Mouse (Mus musculus) neural tube, embryonic 11.5 days (tissue): ENCODE results near the gene Slc35b2. TPM values are rescaled to one million over a fixed set of nuclear protein-coding genes. Genes with fewer than 3 reads are reported as not detected.

Source experiments
- ATAC-seq: fragments of 200-750 bp; cut with Nextera tagmentation; 2 replicates; pipeline ENCODE4 v1.8.0; 2017; ENCODE audit warnings: moderate number of reproducible peaks, mild to moderate bottlenecking, moderate TSS enrichment, moderate library complexity; ENCODE audit not compliant: insufficient read depth, low FRiP score, low TSS enrichment
- DNase-seq: peaks from one replicate; pipeline ENCODE4 v3.0.0-alpha.2; 2015; ENCODE audit warnings: low spot score
- H3K27ac ChIP-seq: fragments of 300-500 bp; sonication (generic); 2 replicates; pipeline ENCODE4 v1.5.1; 2014; ENCODE audit warnings: low read depth, mild to moderate bottlenecking, low read length
- H3K27me3 ChIP-seq: fragments of 300-500 bp; sonication (generic); 2 replicates; pipeline ENCODE4 v1.6.1; 2014; ENCODE audit warnings: mild to moderate bottlenecking, low read length, mixed read lengths; ENCODE audit not compliant: control insufficient read depth, insufficient read depth
- H3K36me3 ChIP-seq: fragments of 300-500 bp; sonication (generic); 2 replicates; pipeline ENCODE4 v1.6.1; 2014; ENCODE audit warnings: mild to moderate bottlenecking, low read length, moderate library complexity, mixed read lengths; ENCODE audit not compliant: control insufficient read depth, insufficient read depth
- H3K4me1 ChIP-seq: fragments of 300-500 bp; sonication (generic); 2 replicates; pipeline ENCODE4 v1.6.1; 2014; ENCODE audit warnings: low read length, mixed read lengths; ENCODE audit not compliant: control insufficient read depth, insufficient read depth
- H3K4me2 ChIP-seq: fragments of 300-500 bp; sonication (generic); 2 replicates; pipeline ENCODE4 v1.6.1; 2014; ENCODE audit warnings: low read depth, mild to moderate bottlenecking, moderate library complexity
- H3K4me3 ChIP-seq: fragments of 300-500 bp; sonication (generic); 2 replicates; pipeline ENCODE4 v1.5.1; 2014; ENCODE audit warnings: low read depth, low read length
- H3K9ac ChIP-seq: fragments of 300-500 bp; sonication (generic); 2 replicates; pipeline ENCODE4 v1.6.1; 2014; ENCODE audit warnings: mild to moderate bottlenecking, low read length
- H3K9me3 ChIP-seq: fragments of 300-500 bp; sonication (generic); 2 replicates; pipeline ENCODE4 v1.6.1; 2016; ENCODE audit warnings: low read length; ENCODE audit not compliant: control insufficient read depth
- WGBS: fragments of 180-500 bp; shearing (Covaris S2); extraction: QIAGEN DNeasy Blood & Tissue Kit; methylation state at CpG from one replicate; pipeline ENCODE4 v1.1.7; 2014; 5-methylcytosine and 5-hydroxymethylcytosine counted together
- polyA plus RNA-seq: library from polyadenylated mRNA; unstranded; fragments of >200 nt; fragmentation: Nextera tagmentation; extraction: Ambion mirVana; gene quantifications from 2 replicates; pipeline ENCODE4 v1.2.1, GENCODE M21; 2014

Gene Slc35b2
- polyA plus RNA-seq, 1 experiment from 2014 or later: 106 TPM

DNA sequence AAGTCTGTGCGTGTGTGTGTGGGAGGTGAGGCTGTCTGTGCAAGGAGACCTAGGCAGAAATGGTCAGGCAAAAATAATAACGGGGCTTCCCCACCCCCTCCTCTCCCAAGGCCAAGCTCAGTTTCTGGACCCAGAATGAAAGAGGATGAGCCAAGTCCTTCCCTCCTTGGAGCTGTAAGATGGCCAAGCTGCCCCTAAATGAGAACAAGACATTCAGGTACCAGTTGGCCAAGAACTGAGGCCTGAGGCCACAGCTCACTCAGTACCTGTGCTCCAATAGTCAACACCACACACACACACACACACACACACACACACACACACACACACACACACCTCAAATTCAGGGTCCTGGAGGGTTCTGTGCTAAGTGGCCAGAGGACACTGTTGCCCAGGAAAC is 21.0 kb upstream of the Slc35b2 start:
- no peak for DNase-seq
- no peaks in the 10 kb centered on the region for H3K9me3 ChIP-seq
- no peak for ATAC-seq
- H3K27ac ChIP-seq: no peak overlapping the region
- H3K9ac ChIP-seq: no peak overlapping the region
- WGBS: 90% methylated on average over 2 of the region's 2 CpGs
- H3K27me3 ChIP-seq: peaks cover 55% of the 10 kb centered on the region
- peaks cover 12% of the 10 kb centered on the region for H3K4me1 ChIP-seq
- H3K36me3 ChIP-seq: 0 out of 2 replicates have a peak, but pooled peaks cover 2% of the 10 kb centered on the region
- H3K4me3 ChIP-seq: no peak overlapping the region
- H3K4me2 ChIP-seq: no peak overlapping the region

DNA sequence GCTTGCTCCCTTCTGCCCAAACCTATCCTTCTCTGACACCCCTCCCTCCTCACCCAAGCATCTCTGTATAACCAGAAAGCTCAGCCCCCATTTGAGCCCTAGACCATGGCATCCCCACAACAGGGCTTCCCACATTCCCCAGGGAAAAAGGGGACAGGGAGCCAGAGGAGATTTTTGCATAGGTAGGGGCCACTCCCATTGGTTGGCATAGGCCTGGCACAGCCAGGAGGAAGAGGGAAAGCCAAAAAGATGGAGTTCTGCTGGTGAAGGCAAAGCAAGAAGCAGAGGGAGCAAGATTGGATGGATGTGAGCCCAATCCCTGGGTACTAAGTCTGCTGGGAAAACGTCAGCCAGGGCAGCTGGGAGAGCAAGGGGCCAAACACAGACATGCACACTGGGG is 20.6 kb upstream of the Slc35b2 start:
- H3K9me3 ChIP-seq: no peaks in the 10 kb centered on the region
- no peak overlapping the region for H3K27ac ChIP-seq
- no peak for DNase-seq
- peaks cover 12% of the 10 kb centered on the region for H3K4me1 ChIP-seq
- H3K4me2 ChIP-seq: no peak overlapping the region
- no peak overlapping the region for H3K4me3 ChIP-seq
- ATAC-seq: no peak
- no peak overlapping the region for H3K9ac ChIP-seq
- WGBS: 42% methylated on average over 1 of the region's 1 CpGs
- 0 out of 2 replicates have a peak, but pooled peaks cover 2% of the 10 kb centered on the region for H3K36me3 ChIP-seq
- H3K27me3 ChIP-seq: peaks cover 57% of the 10 kb centered on the region

DNA sequence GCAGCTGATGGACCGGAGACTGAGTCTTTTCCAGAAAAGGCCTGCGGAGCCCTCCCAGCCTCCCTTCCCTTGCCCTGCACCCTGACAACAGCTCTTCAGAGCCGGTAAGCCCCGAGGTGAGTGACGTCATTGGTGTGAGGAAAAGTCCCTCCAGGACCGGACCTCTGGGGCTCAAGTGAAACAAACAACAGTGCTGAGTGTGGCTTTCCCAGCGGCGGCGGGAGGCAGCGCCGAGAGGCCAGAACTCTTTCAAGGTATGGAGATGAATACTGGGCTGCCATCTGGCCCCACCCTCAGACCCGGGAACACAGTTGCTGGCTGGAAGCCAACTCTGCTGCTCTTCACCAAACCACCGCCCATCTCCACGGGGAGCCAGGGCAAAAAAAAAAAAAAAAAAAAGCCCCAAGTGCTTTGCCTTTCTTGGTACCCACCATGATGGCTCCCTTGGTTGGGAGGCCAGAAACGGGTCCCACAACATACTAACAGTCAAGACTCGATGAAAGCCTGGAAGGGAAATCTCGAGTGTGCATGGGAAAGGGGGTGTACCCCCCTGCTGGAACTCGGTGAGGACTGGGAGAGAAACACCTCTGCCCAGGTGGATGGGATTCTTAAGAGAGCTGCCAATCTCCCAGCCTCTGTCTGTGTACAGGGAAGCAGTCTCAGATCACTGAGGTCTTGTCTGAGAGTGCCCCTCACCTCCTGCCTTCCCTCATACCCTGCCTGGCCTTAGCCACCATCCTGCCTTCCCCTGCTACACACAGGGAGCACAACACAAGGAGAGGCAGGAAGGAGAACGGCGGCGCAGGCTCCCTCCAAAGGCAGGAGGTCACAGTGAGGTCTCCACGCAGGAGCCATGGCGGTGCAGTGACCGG is 19.4 kb upstream of the Slc35b2 start:
- Histone ChIP-seq H3K4me2 (peak overlapping the region; percentile 18; the same call in 1 of the 2 replicates), H3K9me3 (no peaks in the 10 kb centered on the region), H3K27me3 (peaks cover 58% of the 10 kb centered on the region), H3K4me1 (peaks cover 12% of the 10 kb centered on the region), H3K4me3 (0 out of 2 replicates have a peak overlapping the region, but pooled peaks have one; percentile 4), H3K27ac (no peak overlapping the region), H3K9ac (no peak overlapping the region), H3K36me3 (0 out of 2 replicates have a peak, but pooled peaks cover 2% of the 10 kb centered on the region)
- 3% methylated on average over 24 of the region's 24 CpGs for WGBS
- DNase-seq: peak; percentile 61
- ATAC-seq: peak; percentile 24; the same call in 1 of the 2 replicates

DNA sequence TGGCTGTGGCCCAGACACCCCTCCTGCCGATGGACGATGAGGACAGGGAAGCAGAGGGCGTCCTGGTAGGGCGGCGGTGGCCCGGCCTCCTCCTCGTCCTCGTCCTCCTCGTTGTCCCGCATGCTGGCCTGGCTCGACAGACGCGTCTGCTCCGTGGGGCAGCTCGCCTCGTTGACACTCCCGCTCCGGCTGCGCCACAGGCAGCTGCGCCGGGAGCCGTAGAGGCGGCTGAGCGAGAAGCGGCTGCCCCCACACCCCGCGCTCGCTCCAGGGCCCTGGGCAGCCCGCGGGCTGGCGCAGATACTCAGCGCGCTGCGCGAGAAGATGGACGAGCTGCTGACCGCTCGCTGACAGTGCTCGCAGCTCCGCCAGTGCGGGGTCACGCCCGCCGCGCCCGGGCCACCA is 18.8 kb upstream of the Slc35b2 start:
- peaks cover 12% of the 10 kb centered on the region for H3K4me1 ChIP-seq
- WGBS: 1% methylated on average over 43 of the region's 46 CpGs
- no peak overlapping the region for H3K27ac ChIP-seq

DNA sequence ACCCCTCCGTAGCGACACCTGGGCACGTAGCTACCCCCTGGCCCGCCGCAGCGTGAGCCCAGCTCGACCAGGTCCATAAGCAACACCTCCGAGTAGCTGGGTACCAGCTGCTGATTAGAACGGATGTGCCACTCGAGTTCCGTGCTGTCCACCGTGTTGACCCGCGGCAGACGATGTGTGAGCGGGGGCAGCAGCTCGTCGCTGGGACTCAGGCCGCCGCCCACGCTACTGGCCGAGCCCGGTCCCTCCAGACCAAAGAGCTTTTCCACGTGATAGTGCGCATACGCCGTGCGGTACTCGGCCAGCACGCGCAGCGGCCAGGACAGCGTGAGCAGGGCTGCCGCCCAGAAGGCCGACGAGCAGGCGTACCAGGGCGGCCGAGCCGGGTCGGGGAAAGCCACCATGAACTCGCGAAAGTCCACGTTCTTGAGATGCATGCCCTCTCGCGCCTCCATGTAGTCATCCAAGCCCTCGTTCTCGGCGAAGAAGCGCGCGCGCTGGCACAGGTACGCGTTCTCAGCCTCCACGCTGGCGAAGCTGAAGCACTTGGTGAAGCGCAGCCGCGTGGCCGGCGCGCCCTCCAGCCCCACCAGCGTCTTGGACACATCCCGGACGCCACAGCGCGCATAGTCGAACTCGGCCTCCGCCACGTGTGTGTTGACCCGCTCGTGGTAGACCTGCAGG is 18.3 kb upstream of the Slc35b2 start:
- peaks cover 15% of the 10 kb centered on the region for H3K4me1 ChIP-seq
- 0 out of 2 replicates have a peak, but pooled peaks cover 2% of the 10 kb centered on the region for H3K36me3 ChIP-seq
- H3K27ac ChIP-seq: no peak overlapping the region
- ATAC-seq (no peak), DNase-seq (peak; percentile 44)
- H3K27me3 ChIP-seq: peaks cover 55% of the 10 kb centered on the region
- peak overlapping the region; percentile 1; the same call in 1 of the 2 replicates for H3K4me3 ChIP-seq
- H3K9ac ChIP-seq: no peak overlapping the region
- WGBS: 4% methylated on average over 68 of the region's 74 CpGs
- H3K4me2 ChIP-seq: peak overlapping the region; percentile 34
- no peaks in the 10 kb centered on the region for H3K9me3 ChIP-seq

More for the DNA sequence above, 18.8 kb upstream of the Slc35b2 start:
- Histone ChIP-seq H3K9ac (no peak overlapping the region), H3K36me3 (0 out of 2 replicates have a peak, but pooled peaks cover 2% of the 10 kb centered on the region), H3K27me3 (peaks cover 58% of the 10 kb centered on the region), H3K4me2 (peak overlapping the region; percentile 34), H3K4me3 (peak overlapping the region; percentile 1; the same call in 1 of the 2 replicates), H3K9me3 (no peaks in the 10 kb centered on the region)
- peak; percentile 58 for DNase-seq
- ATAC-seq: no peak

DNA sequence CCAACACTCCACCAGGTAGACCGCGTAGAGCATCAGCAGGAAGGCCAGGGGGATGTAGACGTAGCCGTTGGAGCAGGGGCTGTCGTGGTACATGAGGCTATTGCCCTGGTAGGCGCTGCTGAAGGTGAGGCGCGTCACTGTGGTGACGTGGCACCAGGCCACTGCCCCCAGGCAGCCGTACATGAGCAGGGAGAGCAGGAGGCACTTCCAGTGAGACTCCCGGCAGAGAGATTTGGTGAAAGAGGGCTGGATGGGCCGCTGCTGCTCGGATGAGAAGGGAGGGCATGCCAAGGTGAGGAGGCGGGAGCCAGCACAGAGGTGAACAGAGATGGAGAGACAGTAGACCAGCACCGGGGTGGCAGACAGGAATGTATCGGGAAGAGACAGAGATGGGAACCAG is 16.7 kb upstream of the Slc35b2 start:
- Histone ChIP-seq H3K4me2 (no peak overlapping the region), H3K27me3 (peaks cover 55% of the 10 kb centered on the region), H3K27ac (no peak overlapping the region), H3K4me3 (no peak overlapping the region), H3K36me3 (0 out of 2 replicates have a peak, but pooled peaks cover 2% of the 10 kb centered on the region), H3K9me3 (no peaks in the 10 kb centered on the region), H3K9ac (no peak overlapping the region), H3K4me1 (peaks cover 16% of the 10 kb centered on the region)
- no peak for ATAC-seq
- no peak for DNase-seq
- WGBS: 68% methylated on average over 16 of the region's 16 CpGs

DNA sequence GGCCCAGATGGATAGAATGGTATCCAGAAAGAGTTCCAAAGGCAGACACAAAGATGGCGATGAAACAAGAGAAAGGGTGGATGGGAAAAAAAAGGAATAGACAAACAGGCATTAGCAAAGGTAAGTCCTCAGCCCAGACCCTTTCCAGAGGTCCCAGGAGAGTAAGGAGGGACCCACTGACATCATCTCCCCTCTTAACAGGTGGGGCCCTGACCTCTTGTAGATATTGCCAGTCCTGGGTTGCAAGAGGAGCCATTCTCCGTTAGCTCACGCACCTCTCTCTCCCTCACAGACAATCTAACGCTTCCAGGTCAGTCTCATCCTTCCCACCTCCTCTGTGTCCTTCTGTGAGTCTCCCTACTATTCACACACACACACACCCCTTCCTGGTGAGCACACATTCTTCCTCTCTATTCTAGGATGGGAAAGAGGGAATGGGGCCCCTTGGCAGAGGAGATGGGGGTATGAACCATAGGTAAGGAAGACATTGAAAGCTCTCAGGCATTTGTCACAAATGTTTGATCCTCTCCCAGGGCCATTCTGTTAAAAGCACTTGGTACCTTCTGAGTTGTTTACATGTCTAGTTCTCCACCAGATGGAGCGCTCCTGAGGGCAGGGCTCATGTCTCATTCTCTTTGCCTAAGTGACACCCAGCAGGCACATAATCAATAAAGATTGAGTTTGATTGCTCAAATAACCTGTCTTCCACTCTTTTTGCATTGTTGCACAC is 16.0 kb upstream of the Slc35b2 start:
- peaks cover 53% of the 10 kb centered on the region for H3K27me3 ChIP-seq
- H3K4me2 ChIP-seq: no peak overlapping the region
- 82% methylated on average over 5 of the region's 5 CpGs for WGBS
- H3K9me3 ChIP-seq: no peaks in the 10 kb centered on the region
- H3K27ac ChIP-seq: no peak overlapping the region
- no peak overlapping the region for H3K9ac ChIP-seq
- no peak overlapping the region for H3K4me3 ChIP-seq
- peaks cover 16% of the 10 kb centered on the region for H3K4me1 ChIP-seq
- no peak for DNase-seq
- H3K36me3 ChIP-seq: 0 out of 2 replicates have a peak, but pooled peaks cover 2% of the 10 kb centered on the region
- no peak for ATAC-seq
